Mouse (Mus musculus): ENCODE measurements around the gene Ccdc30.

- no peak for TF ChIP-seq CTCF (IDR thresholded peaks at IDR 0.05; ENCODE audit: low read depth, low read length)
- TF ChIP-seq POLR2AphosphoS5 (IDR thresholded peaks at IDR 0.05; ENCODE audit: insufficient replicate concordance, low read depth, low read length) = no peak
- no peak for TF ChIP-seq GATA1 (IDR thresholded peaks at IDR 0.05; ENCODE audit: borderline replicate concordance, low read length)
- TF ChIP-seq TAL1 (conservative IDR thresholded peaks at IDR 0.05; ENCODE audit: low read depth, low read length) = no peak
Measured at GRCm38 (mm10) chr4:119359196-119359971, 55.9 kb downstream of the Ccdc30 start.
